Mouse (Mus musculus) forebrain, postnatal 0 days (tissue): Measurements from ENCODE around the gene Agl. TPM values are rescaled to one million over a fixed set of nuclear protein-coding genes. Genes with fewer than 3 reads are reported as not detected.
A peak's percentile ranks its signal among the peaks of the same experiment; 100 is the strongest.
"Not testable (repeated sequence)": the region's sequence is repeated elsewhere in the genome, so short reads cannot be mapped to it uniquely, and the experiment has no call there.

Experiments
- ATAC-seq: fragments of 200-750 bp; cut with Nextera tagmentation; 2 replicates; pipeline ENCODE4 v1.8.0; 2017; ENCODE audit warnings: mild to moderate bottlenecking, moderate library complexity
- DNase-seq: peaks from one replicate; pipeline ENCODE4 v3.0.0-alpha.2; 2015
- H3K27ac ChIP-seq: fragments of 300-500 bp; sonication (generic); 2 replicates; pipeline ENCODE4 v1.5.1; 2014; ENCODE audit warnings: low read depth, mild to moderate bottlenecking, antibody characterized with exemption, low read length, moderate library complexity, mixed read lengths
- H3K27me3 ChIP-seq: fragments of 300-500 bp; sonication (generic); 2 replicates; pipeline ENCODE4 v1.6.1; 2014; ENCODE audit warnings: mild to moderate bottlenecking, low read length, mixed read lengths; ENCODE audit not compliant: insufficient read depth
- H3K36me3 ChIP-seq: fragments of 300-500 bp; sonication (generic); 2 replicates; pipeline ENCODE4 v1.6.1; 2014; ENCODE audit warnings: mild to moderate bottlenecking, moderate library complexity; ENCODE audit not compliant: insufficient read depth
- H3K4me1 ChIP-seq: fragments of 300-500 bp; sonication (generic); 2 replicates; pipeline ENCODE4 v1.6.1; 2014; ENCODE audit warnings: antibody characterized with exemption; ENCODE audit not compliant: insufficient read depth
- H3K4me2 ChIP-seq: fragments of 300-500 bp; sonication (generic); 2 replicates; pipeline ENCODE4 v1.6.1; 2014; ENCODE audit warnings: low read depth, mild to moderate bottlenecking, moderate library complexity
- H3K4me3 ChIP-seq: fragments of 300-500 bp; sonication (generic); 2 replicates; pipeline ENCODE4 v1.5.1; 2014; ENCODE audit warnings: low read depth, low read length, mixed read lengths
- H3K9ac ChIP-seq: fragments of 300-500 bp; sonication (generic); 2 replicates; pipeline ENCODE4 v1.6.1; 2014; ENCODE audit warnings: mild to moderate bottlenecking
- H3K9me3 ChIP-seq: fragments of 300-500 bp; sonication (generic); 2 replicates; pipeline ENCODE4 v1.6.1; 2016; ENCODE audit warnings: low read length
- CTCF ChIP-seq: sonication (generic); IDR thresholded peaks from 2 replicates; pipeline ENCODE4 v1.5.1; 2016; ENCODE audit warnings: antibody characterized with exemption, control low read depth, low read depth
- WGBS: fragments of 180-500 bp; shearing (Covaris S2); extraction: QIAGEN DNeasy Blood & Tissue Kit; methylation state at CpG from one replicate; pipeline ENCODE4 v1.1.7; 2014; 5-methylcytosine and 5-hydroxymethylcytosine counted together
- polyA plus RNA-seq: library from polyadenylated mRNA; unstranded; fragments of >200 nt; fragmentation: Nextera tagmentation; extraction: Ambion mirVana; gene quantifications from 2 replicates; pipeline ENCODE4 v1.2.1, GENCODE M21; 2015
- total RNA-seq: library from RNA; depleted of rRNA; stranded (reverse); fragments of >200 nt; gene quantifications from 2 replicates; pipeline ENCODE4 v1.2.3, GENCODE M21; 2014

The Agl gene
- total and polyA plus RNA-seq, 2 experiments from 2014 or later: 9.0 to 17.5 TPM

GRCm38 (mm10) chr3:116751191-116751860 lies 56.6 kb downstream of the Agl start:
- Histone ChIP-seq H3K4me1 (no peaks in the 10 kb centered on the region), H3K9me3 (no peaks in the 10 kb centered on the region), H3K9ac (no peak overlapping the region), H3K4me2 (no peak overlapping the region), H3K27ac (no peak overlapping the region), H3K27me3 (no peaks in the 10 kb centered on the region), H3K36me3 (peaks cover 30% of the 10 kb centered on the region), H3K4me3 (no peak overlapping the region)
- 84% methylated on average over 4 of the region's 4 CpGs for WGBS
- DNase-seq: peak; percentile 39
- TF ChIP-seq CTCF: peak; percentile 69
- 0 out of 2 replicates have a peak, but pooled peaks have one; percentile 38 for ATAC-seq

- H3K27me3 ChIP-seq: no peaks in the 10 kb centered on the region
- peak; percentile 69 for TF ChIP-seq CTCF
- no peaks in the 10 kb centered on the region for H3K9me3 ChIP-seq
- H3K36me3 ChIP-seq: peaks cover 28% of the 10 kb centered on the region
- DNase-seq (peak; percentile 50), ATAC-seq (peak; percentile 66)
- 62% methylated on average over 8 of the region's 8 CpGs for WGBS
- H3K4me1 ChIP-seq: no peaks in the 10 kb centered on the region
- H3K4me3 ChIP-seq: no peak overlapping the region
- H3K27ac ChIP-seq: no peak overlapping the region
- no peak overlapping the region for H3K9ac ChIP-seq
- no peak overlapping the region for H3K4me2 ChIP-seq
These were observed 59.4 kb downstream of the Agl start for GRCm38 (mm10) chr3:116748391-116749170.

- H3K9ac ChIP-seq, H3K4me2 ChIP-seq, DNase-seq, H3K9me3 ChIP-seq, H3K4me3 ChIP-seq, H3K4me1 ChIP-seq, H3K27ac ChIP-seq, ATAC-seq, H3K27me3 ChIP-seq: not testable (repeated sequence)
- peaks cover 27% of the 10 kb centered on the region for H3K36me3 ChIP-seq
- 87% methylated on average over 7 of the region's 7 CpGs for WGBS
These were observed 60.3 kb downstream of the Agl start for GRCm38 (mm10) chr3:116747648-116748047.

- TF ChIP-seq CTCF: no peak
- Histone ChIP-seq H3K27ac (no peak overlapping the region), H3K27me3 (no peaks in the 10 kb centered on the region), H3K4me2 (no peak overlapping the region), H3K9ac (no peak overlapping the region), H3K9me3 (no peaks in the 10 kb centered on the region), H3K36me3 (peaks cover 10% of the 10 kb centered on the region), H3K4me1 (no peaks in the 10 kb centered on the region), H3K4me3 (no peak overlapping the region)
- 87% methylated on average over 9 of the region's 9 CpGs for WGBS
- ATAC-seq (no peak), DNase-seq (no peak)
These were observed 67.0 kb downstream of the Agl start for GRCm38 (mm10) chr3:116740963-116741362.

- H3K27ac ChIP-seq: no peak overlapping the region
- ATAC-seq (no peak), DNase-seq (no peak)
- WGBS: 92% methylated on average over 5 of the region's 5 CpGs
- H3K36me3 ChIP-seq: peaks cover 10% of the 10 kb centered on the region
- TF ChIP-seq CTCF: no peak
- H3K27me3 ChIP-seq: no peaks in the 10 kb centered on the region
- H3K9ac ChIP-seq: no peak overlapping the region
- no peaks in the 10 kb centered on the region for H3K9me3 ChIP-seq
- no peak overlapping the region for H3K4me2 ChIP-seq
- H3K4me3 ChIP-seq: no peak overlapping the region
- no peaks in the 10 kb centered on the region for H3K4me1 ChIP-seq
These were observed 67.9 kb downstream of the Agl start for GRCm38 (mm10) chr3:116740106-116740505.

GRCm38 (mm10) chr3:116737326-116737731 lies 70.6 kb downstream of the Agl start:
- no peaks in the 10 kb centered on the region for H3K36me3 ChIP-seq
- H3K4me3 ChIP-seq: no peak overlapping the region
- TF ChIP-seq CTCF: 0 out of 2 replicates have a peak, but pooled peaks have one; percentile 18
- no peaks in the 10 kb centered on the region for H3K4me1 ChIP-seq
- H3K9me3 ChIP-seq: no peaks in the 10 kb centered on the region
- WGBS: 75% methylated on average over 8 of the region's 8 CpGs
- H3K27me3 ChIP-seq: no peaks in the 10 kb centered on the region
- ATAC-seq (no peak), DNase-seq (no peak)
- no peak overlapping the region for H3K27ac ChIP-seq
- H3K4me2 ChIP-seq: no peak overlapping the region
- H3K9ac ChIP-seq: no peak overlapping the region
